Mouse (Mus musculus): Measurements from ENCODE around the gene Dram2. TPM values are rescaled to one million over a fixed set of nuclear protein-coding genes. Genes with fewer than 3 reads are reported as not detected.

Dram2 gene
- total RNA-seq, 2 experiments from 2014 or later: 66.4 to 68.6 TPM

Other genes with a start within 250 kb of the Dram2 start
- gene Chil6, start 141.6 kb upstream of the Dram2 start, total RNA-seq (2021): not detected
- 1 to 10 TPM; 6.3 to 9.7 TPM for gene Dennd2d, start 65.4 kb upstream of the Dram2 start, total RNA-seq (2021)
- 10 to 100 TPM; 30.4 to 33.1 TPM for gene Cept1, start within 50 bp of the Dram2 start, total RNA-seq (2021)
- gene Lrif1, start 137.2 kb downstream of the Dram2 start, total RNA-seq (2021): 10 to 100 TPM; 33.4 to 35.6 TPM
- 1 to 10 TPM; 6.7 to 8.2 TPM for gene Cd53, start 242.4 kb downstream of the Dram2 start, total RNA-seq (2021)